Mouse (Mus musculus) forebrain, embryonic 11.5 days (tissue): ENCODE results near the gene Hist1h2bk. TPM values are rescaled to one million over a fixed set of nuclear protein-coding genes. Genes with fewer than 3 reads are reported as not detected.

Experiments
- ATAC-seq: fragments of 200-750 bp; cut with Nextera tagmentation; replicated peaks from 2 replicates; pipeline ENCODE4 v1.8.0; 2017; ENCODE audit warnings: moderate TSS enrichment; ENCODE audit not compliant: low FRiP score
- DNase-seq: peaks from one replicate; pipeline ENCODE4 v3.0.0-alpha.2; 2017; ENCODE audit warnings: low spot score
- H3K27ac ChIP-seq: fragments of 300-500 bp; sonication (generic); 2 replicates; pipeline ENCODE4 v1.5.1; 2014; ENCODE audit warnings: low read depth, low read length
- H3K27me3 ChIP-seq: fragments of 300-500 bp; sonication (generic); 2 replicates; pipeline ENCODE4 v1.6.1; 2014; ENCODE audit warnings: mild to moderate bottlenecking, low read length, mixed read lengths; ENCODE audit not compliant: control insufficient read depth, insufficient read depth
- H3K36me3 ChIP-seq: fragments of 300-500 bp; sonication (generic); 2 replicates; pipeline ENCODE4 v1.6.1; 2014; ENCODE audit warnings: mild to moderate bottlenecking, low read length, moderate library complexity, mixed read lengths; ENCODE audit not compliant: control insufficient read depth, insufficient read depth
- H3K4me1 ChIP-seq: fragments of 300-500 bp; sonication (generic); replicated peaks from 2 replicates; pipeline ENCODE4 v1.6.1; 2014; ENCODE audit warnings: low read length, mixed read lengths; ENCODE audit not compliant: control insufficient read depth, insufficient read depth
- H3K4me2 ChIP-seq: fragments of 300-500 bp; sonication (generic); 2 replicates; pipeline ENCODE4 v1.6.1; 2014; ENCODE audit warnings: low read depth, mild to moderate bottlenecking, low read length, moderate library complexity, mixed read lengths; ENCODE audit not compliant: severe bottlenecking
- H3K4me3 ChIP-seq: fragments of 300-500 bp; sonication (generic); 2 replicates; pipeline ENCODE4 v1.5.1; 2014; ENCODE audit warnings: low read depth, low read length
- H3K9ac ChIP-seq: fragments of 300-500 bp; sonication (generic); 2 replicates; pipeline ENCODE4 v1.6.1; 2014; ENCODE audit warnings: low read length
- H3K9me3 ChIP-seq: fragments of 300-500 bp; sonication (generic); 2 replicates; pipeline ENCODE4 v1.6.1; 2016; ENCODE audit warnings: low read length, mixed read lengths; ENCODE audit not compliant: control insufficient read depth
- WGBS: fragments of 180-500 bp; shearing (Covaris S2); extraction: QIAGEN DNeasy Blood & Tissue Kit; methylation state at CpG from one replicate; pipeline ENCODE4 v1.1.7; 2014; 5-methylcytosine and 5-hydroxymethylcytosine counted together
- polyA plus RNA-seq: library from polyadenylated mRNA; unstranded; fragments of >200 nt; fragmentation: Nextera tagmentation; extraction: Ambion mirVana; gene quantifications from 2 replicates; pipeline ENCODE4 v1.2.1, GENCODE M21; 2014

The Hist1h2bk gene
- polyA plus RNA-seq, 1 experiment from 2014 or later, result 5.4 TPM

DNA sequence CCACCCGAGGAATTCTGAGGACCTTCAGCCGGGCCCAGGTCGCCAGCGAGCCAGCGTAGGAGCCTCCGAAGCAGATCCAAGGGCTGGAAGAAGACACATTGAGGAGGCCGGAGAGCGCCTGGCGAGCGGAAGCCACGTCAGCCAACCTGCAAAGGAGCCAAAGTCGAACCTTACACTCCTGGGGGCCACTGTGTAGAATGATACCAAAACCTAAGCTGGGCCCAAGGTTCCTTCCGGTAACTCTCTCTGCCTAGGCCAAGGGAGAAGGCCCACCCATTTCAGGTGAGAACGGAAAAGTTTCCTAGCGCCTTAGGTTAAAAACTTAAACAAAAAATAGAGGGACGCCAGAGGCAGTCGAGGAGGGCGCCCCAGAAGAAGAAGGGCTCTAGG is 28.6 kb upstream of the Hist1h2bk start:
- no peak overlapping the region for H3K9ac ChIP-seq
- no peak for DNase-seq

DNA sequence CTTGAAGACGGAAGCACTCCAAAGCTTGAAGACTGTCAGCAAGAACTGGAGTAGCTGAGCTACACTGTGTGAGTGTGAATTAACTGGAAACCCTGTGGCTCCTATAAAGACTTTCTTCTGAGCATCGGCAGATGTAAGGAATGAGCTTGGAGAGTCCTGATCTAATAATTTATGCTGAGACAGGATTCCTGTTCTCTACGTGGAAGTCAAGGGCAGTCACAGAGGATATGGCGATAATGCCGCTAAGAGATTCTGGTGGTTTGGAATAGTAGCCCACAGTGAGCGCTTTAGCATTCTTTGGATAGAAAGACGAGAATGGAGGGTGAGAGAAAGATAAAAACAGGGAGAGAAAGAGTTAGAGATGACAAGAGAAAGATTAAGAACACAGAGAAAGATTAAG is 27.8 kb upstream of the Hist1h2bk start:
- peaks cover 12% of the 10 kb centered on the region; the same call in 1 of the 2 replicates for H3K4me1 ChIP-seq
- no peaks in the 10 kb centered on the region for H3K9me3 ChIP-seq
- H3K27me3 ChIP-seq, result peaks cover 90% of the 10 kb centered on the region
- H3K4me2 ChIP-seq, result no peak overlapping the region
- H3K4me3 ChIP-seq, result no peak overlapping the region
- WGBS, result 48% methylated on average over 7 of the region's 7 CpGs
- no peak for DNase-seq
- ATAC-seq, result no peak
- H3K36me3 ChIP-seq, result no peaks in the 10 kb centered on the region
- H3K27ac ChIP-seq, result no peak overlapping the region
- H3K9ac ChIP-seq, result no peak overlapping the region

More for the DNA sequence above, 28.6 kb upstream of the Hist1h2bk start:
- H3K4me2 ChIP-seq, result peak overlapping the region; percentile 82
- ATAC-seq, result no peak
- peak overlapping the region; percentile 47 for H3K4me3 ChIP-seq
- no peaks in the 10 kb centered on the region for H3K9me3 ChIP-seq
- 2% methylated on average over 18 of the region's 18 CpGs for WGBS
- peaks cover 12% of the 10 kb centered on the region; the same call in 1 of the 2 replicates for H3K4me1 ChIP-seq
- H3K27ac ChIP-seq, result no peak overlapping the region
- peaks cover 94% of the 10 kb centered on the region for H3K27me3 ChIP-seq
- no peaks in the 10 kb centered on the region for H3K36me3 ChIP-seq

DNA sequence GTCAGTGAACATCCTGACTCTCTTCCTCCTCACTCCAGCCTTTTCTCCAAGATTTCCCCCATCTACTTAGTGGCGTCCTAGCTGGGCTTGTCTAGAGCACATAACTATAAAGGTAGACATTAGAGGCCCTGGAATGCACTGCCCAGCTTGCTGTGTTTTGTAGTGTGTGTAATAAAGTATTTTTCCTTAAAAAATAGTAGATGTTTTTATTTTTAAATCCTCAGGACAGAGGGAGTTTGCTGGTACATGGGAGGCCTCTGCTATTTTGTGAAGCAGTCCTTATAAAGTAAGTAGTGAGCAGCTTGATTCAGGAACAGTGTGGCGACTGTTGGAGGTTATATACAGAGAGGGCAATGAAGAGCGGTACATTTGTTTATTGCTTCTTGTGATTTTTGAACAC is 27.0 kb upstream of the Hist1h2bk start:
- Histone ChIP-seq H3K4me3 (no peak overlapping the region), H3K9me3 (no peaks in the 10 kb centered on the region), H3K36me3 (no peaks in the 10 kb centered on the region), H3K27me3 (peaks cover 85% of the 10 kb centered on the region), H3K4me2 (no peak overlapping the region), H3K4me1 (peaks cover 12% of the 10 kb centered on the region; the same call in 1 of the 2 replicates), H3K27ac (no peak overlapping the region), H3K9ac (no peak overlapping the region)
- ATAC-seq (no peak), DNase-seq (no peak)
- 69% methylated on average over 3 of the region's 3 CpGs for WGBS

DNA sequence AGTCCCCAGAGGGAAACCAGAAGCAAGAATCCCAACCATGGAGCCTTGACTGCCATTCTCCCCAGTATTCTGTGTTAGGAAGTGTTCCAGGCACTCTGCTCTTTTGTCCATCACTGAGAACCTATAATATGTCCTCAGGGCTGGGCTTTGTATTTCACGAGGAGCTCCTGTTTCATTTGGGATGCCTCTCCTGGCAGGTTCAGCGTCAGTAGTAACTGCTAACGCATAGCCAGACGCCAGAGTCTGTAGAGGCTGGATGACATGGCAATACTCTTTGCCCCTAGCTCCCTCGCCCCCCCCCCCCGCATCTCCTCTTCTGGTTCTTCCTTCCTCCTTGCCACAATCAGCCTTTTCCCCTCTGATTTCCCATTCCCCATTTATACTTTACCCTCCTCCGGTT is 26.0 kb upstream of the Hist1h2bk start, which contains the start of gene Prss16:
Prss16 (minus strand) TSS at position 101 of the 400 bp plus-strand sequence.
- H3K36me3 ChIP-seq, result no peaks in the 10 kb centered on the region
- DNase-seq (no peak), ATAC-seq (no peak)
- no peak within 1 kb of the TSS for H3K4me2 ChIP-seq
- no peak within 1 kb of the TSS for H3K27ac ChIP-seq
- H3K4me3 ChIP-seq, result no peak within 1 kb of the TSS
- peaks cover 12% of the 10 kb centered on the region; the same call in 1 of the 2 replicates for H3K4me1 ChIP-seq
- H3K9me3 ChIP-seq, result no peaks in the 10 kb centered on the region
- H3K9ac ChIP-seq, result no peak within 1 kb of the TSS
- 37% methylated on average over 7 of the region's 7 CpGs for whole genome bisulfite sequencing
- peaks cover 84% of the 10 kb centered on the region for H3K27me3 ChIP-seq

DNA sequence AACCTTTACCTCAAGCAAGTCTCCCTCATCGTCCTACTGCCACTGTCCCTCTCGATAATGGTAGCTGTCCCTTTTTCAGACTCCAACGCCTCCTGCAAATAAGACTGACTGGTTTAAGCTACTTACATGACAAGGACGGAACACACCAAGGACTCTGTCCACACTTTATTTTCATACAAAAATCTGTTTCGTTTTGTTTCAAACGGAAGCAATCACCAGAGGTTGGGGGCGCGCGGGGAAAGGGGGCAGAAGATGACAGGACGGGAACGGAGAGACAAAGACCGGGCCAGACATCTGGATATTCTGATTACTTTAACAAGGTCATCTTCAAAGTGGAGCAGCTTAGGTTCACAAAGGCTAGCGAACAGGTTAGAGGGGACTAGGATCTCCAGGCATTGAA is 22.0 kb upstream of the Hist1h2bk start:
- no peak for DNase-seq
- Histone ChIP-seq H3K9me3 (no peaks in the 10 kb centered on the region), H3K9ac (no peak overlapping the region), H3K27ac (no peak overlapping the region), H3K4me3 (no peak overlapping the region), H3K27me3 (peaks cover 55% of the 10 kb centered on the region), H3K4me2 (no peak overlapping the region), H3K4me1 (no peaks in the 10 kb centered on the region), H3K36me3 (no peaks in the 10 kb centered on the region)
- ATAC-seq, result no peak
- 23% methylated on average over 13 of the region's 13 CpGs for WGBS

GRCm38 (mm10) chr13:22014411-22014845 is 21.2 kb upstream of the Hist1h2bk start:
- Histone ChIP-seq H3K4me1 (no peaks in the 10 kb centered on the region), H3K9me3 (no peaks in the 10 kb centered on the region), H3K36me3 (no peaks in the 10 kb centered on the region), H3K27me3 (peaks cover 53% of the 10 kb centered on the region), H3K4me3 (peak overlapping the region; percentile 5; the same call in 1 of the 2 replicates), H3K9ac (no peak overlapping the region), H3K4me2 (peak overlapping the region; percentile 29; the same call in 1 of the 2 replicates), H3K27ac (no peak overlapping the region)
- WGBS, result 14% methylated on average over 17 of the region's 17 CpGs
- ATAC-seq (no peak), DNase-seq (no peak)

DNA sequence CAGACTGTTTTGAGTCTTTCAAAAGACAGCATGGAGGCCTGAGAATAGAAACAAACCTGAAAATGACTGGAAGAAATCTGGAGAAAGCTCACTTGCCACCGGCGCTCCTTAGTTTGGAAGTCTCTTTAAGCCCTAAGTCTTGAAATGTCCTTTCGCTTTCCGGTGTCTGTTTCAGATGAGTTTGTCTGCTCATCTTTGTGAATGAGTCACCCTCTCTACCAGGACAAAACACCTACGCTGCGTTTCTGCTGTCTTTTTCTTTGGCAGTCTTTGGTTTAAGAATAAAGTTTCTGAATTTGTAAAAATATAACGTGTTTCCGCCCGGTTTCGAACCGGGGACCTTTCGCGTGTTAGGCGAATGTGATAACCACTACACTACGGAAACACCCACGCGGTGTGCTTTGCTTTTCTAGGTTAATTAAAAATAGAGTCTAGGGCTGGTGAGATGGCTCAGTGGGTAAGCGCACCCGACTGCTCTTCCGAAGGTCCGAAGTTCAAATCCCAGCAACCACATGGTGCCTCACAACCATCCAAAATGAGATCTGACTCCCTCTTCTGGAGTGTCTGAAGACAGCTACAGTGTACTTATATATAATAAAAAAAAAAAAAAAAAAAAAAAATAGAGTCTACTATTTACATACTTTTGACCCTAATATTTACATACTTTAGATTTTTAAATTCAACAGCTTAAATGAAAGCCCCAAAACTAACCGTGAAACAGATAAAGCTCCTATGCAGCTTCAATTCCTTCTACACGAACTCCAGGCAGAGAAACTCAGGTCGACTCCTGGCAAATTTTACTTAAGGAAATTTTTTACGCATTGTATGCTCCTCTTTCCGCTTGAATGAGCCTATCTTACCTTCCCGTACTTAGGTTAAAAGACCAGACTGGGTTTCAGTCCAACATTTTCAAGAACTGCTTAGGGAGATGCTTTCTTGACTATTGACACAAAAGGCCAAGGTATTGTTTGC is 19.9 kb upstream of the Hist1h2bk start:
- Histone ChIP-seq H3K4me2 (no peak overlapping the region), H3K9ac (no peak overlapping the region), H3K27ac (no peak overlapping the region), H3K27me3 (peaks cover 40% of the 10 kb centered on the region), H3K4me1 (no peaks in the 10 kb centered on the region), H3K9me3 (no peaks in the 10 kb centered on the region), H3K36me3 (no peaks in the 10 kb centered on the region), H3K4me3 (no peak overlapping the region)
- WGBS, result 14% methylated on average over 27 of the region's 27 CpGs
- DNase-seq (peak; percentile 90), ATAC-seq (peak; percentile 74)

GRCm38 (mm10) chr13:22019934-22020835 is 15.5 kb upstream of the Hist1h2bk start:
- Histone ChIP-seq H3K9me3 (no peaks in the 10 kb centered on the region), H3K27ac (no peak overlapping the region), H3K27me3 (peaks cover 11% of the 10 kb centered on the region), H3K4me2 (peak overlapping the region; percentile 78), H3K36me3 (no peaks in the 10 kb centered on the region), H3K4me1 (no peaks in the 10 kb centered on the region), H3K9ac (peak overlapping the region; percentile 51), H3K4me3 (peak overlapping the region; percentile 46)
- WGBS, result under 1% methylated on average over 44 of the region's 44 CpGs
- ATAC-seq, result peak; percentile 62
- no peak for DNase-seq
